Mouse (Mus musculus) embryonic facial prominence, embryonic 10.5 days (tissue): ENCODE results near the gene Bnipl. TPM values are rescaled to one million over a fixed set of nuclear protein-coding genes. Genes with fewer than 3 reads are reported as not detected.

Experiments
- DNase-seq: peaks from one replicate; pipeline ENCODE4 v3.0.0-alpha.2; 2017; ENCODE audit warnings: low spot score
- H3K27ac ChIP-seq: fragments of 300-500 bp; sonication (generic); replicated peaks from 2 replicates; pipeline ENCODE4 v1.5.1; 2016; ENCODE audit warnings: mild to moderate bottlenecking
- H3K27me3 ChIP-seq: fragments of 300-500 bp; sonication (generic); replicated peaks from 2 replicates; pipeline ENCODE4 v1.6.1; 2016; ENCODE audit warnings: low read depth, mild to moderate bottlenecking; ENCODE audit not compliant: poor library complexity, severe bottlenecking
- H3K36me3 ChIP-seq: fragments of 300-500 bp; sonication (generic); replicated peaks from 2 replicates; pipeline ENCODE4 v1.6.1; 2016; ENCODE audit warnings: mild to moderate bottlenecking, moderate library complexity
- H3K4me1 ChIP-seq: fragments of 300-500 bp; sonication (generic); 2 replicates; pipeline ENCODE4 v1.6.1; 2016
- H3K4me3 ChIP-seq: fragments of 300-500 bp; sonication (generic); 2 replicates; pipeline ENCODE4 v1.5.1; 2016; ENCODE audit warnings: mild to moderate bottlenecking, moderate library complexity
- H3K9me3 ChIP-seq: fragments of 300-500 bp; sonication (generic); 2 replicates; pipeline ENCODE4 v1.6.1; 2016; ENCODE audit warnings: mild to moderate bottlenecking
- WGBS: fragments of 180-500 bp; shearing (Covaris S2); methylation state at CpG from one replicate; pipeline ENCODE4 v1.1.7; 2016; 5-methylcytosine and 5-hydroxymethylcytosine counted together
- polyA plus RNA-seq: library from polyadenylated mRNA; unstranded; fragments of >200 nt; fragmentation: Nextera tagmentation; extraction: Ambion mirVana; gene quantifications from 2 replicates; pipeline ENCODE4 v1.2.1, GENCODE M21; 2016

The Bnipl gene
- polyA plus RNA-seq, 1 experiment from 2014 or later: 2.0 TPM

- DNase-seq: no peak
- H3K9me3 ChIP-seq: no peaks in the 10 kb centered on the region
- peaks cover 18% of the 10 kb centered on the region for H3K36me3 ChIP-seq
- H3K4me3 ChIP-seq: no peak overlapping the region
- WGBS: 93% methylated on average over 4 of the region's 4 CpGs
- H3K27me3 ChIP-seq: no peaks in the 10 kb centered on the region
- no peak overlapping the region for H3K27ac ChIP-seq
- H3K4me1 ChIP-seq: no peaks in the 10 kb centered on the region
Observed at GRCm38 (mm10) chr3:95274453-95274852, 23.5 kb upstream of the Bnipl start.

DNA sequence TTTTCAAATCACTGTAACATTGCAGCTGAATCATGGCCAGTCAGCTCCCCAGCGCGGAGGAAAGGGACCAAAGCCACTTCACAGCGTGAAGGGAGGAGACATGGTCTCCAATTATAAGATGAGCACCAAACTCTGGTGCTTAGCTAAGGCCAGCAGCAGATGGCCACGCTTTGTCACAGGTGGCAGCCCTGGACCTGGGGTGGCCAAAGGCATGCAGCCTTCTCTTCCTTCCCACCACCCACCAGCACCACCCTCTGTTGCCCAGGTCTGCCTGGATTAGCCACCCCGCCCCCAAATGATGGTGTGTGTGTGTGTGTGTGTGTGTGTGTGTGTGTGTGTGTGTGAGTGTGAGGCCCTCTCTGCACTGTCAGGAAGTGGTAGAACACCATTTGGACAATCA is 22.5 kb upstream of the Bnipl start:
- WGBS: 90% methylated on average over 5 of the region's 5 CpGs
- no peak overlapping the region for H3K4me3 ChIP-seq
- no peaks in the 10 kb centered on the region for H3K9me3 ChIP-seq
- H3K27ac ChIP-seq: no peak overlapping the region
- no peaks in the 10 kb centered on the region for H3K27me3 ChIP-seq
- no peak for DNase-seq
- peaks cover 25% of the 10 kb centered on the region for H3K36me3 ChIP-seq
- H3K4me1 ChIP-seq: no peaks in the 10 kb centered on the region

GRCm38 (mm10) chr3:95270766-95271364 is 19.9 kb upstream of the Bnipl start:
- H3K4me1 ChIP-seq: no peaks in the 10 kb centered on the region
- H3K27ac ChIP-seq: no peak overlapping the region
- WGBS: 86% methylated on average over 12 of the region's 12 CpGs
- H3K9me3 ChIP-seq: no peaks in the 10 kb centered on the region
- H3K4me3 ChIP-seq: no peak overlapping the region
- no peaks in the 10 kb centered on the region for H3K27me3 ChIP-seq
- peaks cover 50% of the 10 kb centered on the region for H3K36me3 ChIP-seq
- no peak for DNase-seq

DNA sequence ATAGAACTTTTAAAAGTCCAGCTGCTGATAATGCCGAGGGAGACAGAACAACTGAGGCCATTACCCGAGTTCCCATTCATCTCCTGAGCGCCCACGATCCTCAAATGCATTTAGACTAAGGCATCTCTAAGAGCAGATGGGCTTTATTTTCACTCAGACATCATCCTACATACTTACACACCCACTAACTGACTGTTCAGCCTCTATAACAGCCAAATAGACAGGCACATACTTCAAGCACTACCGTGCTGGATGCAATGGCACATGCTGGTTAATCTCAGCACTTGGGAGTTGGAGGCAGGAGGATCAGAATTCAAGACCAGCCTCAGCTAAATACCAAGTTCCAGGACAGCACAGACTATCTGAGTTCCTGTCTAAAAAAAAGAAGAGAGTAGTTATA is 18.8 kb upstream of the Bnipl start:
- Histone ChIP-seq H3K9me3 (no peaks in the 10 kb centered on the region), H3K4me1 (no peaks in the 10 kb centered on the region), H3K27me3 (no peaks in the 10 kb centered on the region), H3K4me3 (no peak overlapping the region), H3K27ac (no peak overlapping the region), H3K36me3 (peaks cover 52% of the 10 kb centered on the region)
- no peak for DNase-seq
- WGBS: 93% methylated on average over 5 of the region's 5 CpGs

GRCm38 (mm10) chr3:95267855-95268254 is 16.9 kb upstream of the Bnipl start:
- DNase-seq: no peak
- Histone ChIP-seq H3K36me3 (peaks cover 65% of the 10 kb centered on the region), H3K27ac (no peak overlapping the region)

GRCm38 (mm10) chr3:95266052-95266451 is 15.1 kb upstream of the Bnipl start:
- H3K4me1 ChIP-seq: peaks cover 6% of the 10 kb centered on the region
- no peaks in the 10 kb centered on the region for H3K9me3 ChIP-seq
- H3K27ac ChIP-seq: no peak overlapping the region
- no peaks in the 10 kb centered on the region for H3K27me3 ChIP-seq
- WGBS: 93% methylated on average over 3 of the region's 3 CpGs
- H3K4me3 ChIP-seq: no peak overlapping the region
- H3K36me3 ChIP-seq: peaks cover 83% of the 10 kb centered on the region
- DNase-seq: no peak

More at GRCm38 (mm10) chr3:95267855-95268254, 16.9 kb upstream of the Bnipl start:
- no peak overlapping the region for H3K4me3 ChIP-seq
- H3K9me3 ChIP-seq: no peaks in the 10 kb centered on the region
- peaks cover 6% of the 10 kb centered on the region for H3K4me1 ChIP-seq
- H3K27me3 ChIP-seq: no peaks in the 10 kb centered on the region

DNA sequence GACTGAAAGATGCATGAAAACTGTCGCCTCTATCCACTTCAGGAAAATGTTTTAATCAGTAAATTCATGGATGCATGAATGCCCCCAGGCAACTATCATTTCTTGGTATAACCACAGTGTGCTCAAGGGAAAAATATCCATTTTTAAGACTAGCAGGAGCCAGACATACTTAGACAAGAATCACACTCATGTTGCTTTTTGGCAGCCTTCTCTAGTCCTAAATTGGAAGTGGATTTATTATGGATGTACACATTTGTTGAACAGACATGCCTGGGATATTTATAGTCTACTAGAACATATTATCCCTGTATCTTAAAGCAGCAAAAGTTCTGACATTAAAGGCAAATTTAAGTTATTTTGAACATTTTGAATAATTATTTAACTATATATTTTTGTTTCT is 13.7 kb upstream of the Bnipl start:
- WGBS: 86% methylated on average over 1 of the region's 1 CpGs
- Histone ChIP-seq H3K4me1 (peaks cover 6% of the 10 kb centered on the region), H3K27me3 (no peaks in the 10 kb centered on the region), H3K27ac (no peak overlapping the region), H3K9me3 (no peaks in the 10 kb centered on the region), H3K4me3 (no peak overlapping the region), H3K36me3 (peaks cover 94% of the 10 kb centered on the region)
- DNase-seq: no peak

- peaks cover 94% of the 10 kb centered on the region for H3K36me3 ChIP-seq
- H3K9me3 ChIP-seq: no peaks in the 10 kb centered on the region
- peak overlapping the region; percentile 11; the same call in 1 of the 2 replicates for H3K4me3 ChIP-seq
- no peak overlapping the region for H3K27ac ChIP-seq
- peak; percentile 79 for DNase-seq
- WGBS: 41% methylated on average over 11 of the region's 11 CpGs
- H3K4me1 ChIP-seq: peaks cover 6% of the 10 kb centered on the region
- H3K27me3 ChIP-seq: no peaks in the 10 kb centered on the region
Observed at GRCm38 (mm10) chr3:95263089-95263739, 12.2 kb upstream of the Bnipl start.

- peaks cover 6% of the 10 kb centered on the region for H3K4me1 ChIP-seq
- no peak overlapping the region for H3K4me3 ChIP-seq
- DNase-seq: no peak
- 93% methylated on average over 4 of the region's 4 CpGs for WGBS
- H3K9me3 ChIP-seq: no peaks in the 10 kb centered on the region
- no peaks in the 10 kb centered on the region for H3K27me3 ChIP-seq
- H3K36me3 ChIP-seq: peaks cover 94% of the 10 kb centered on the region
- no peak overlapping the region for H3K27ac ChIP-seq
Observed at GRCm38 (mm10) chr3:95261975-95262374, 11.0 kb upstream of the Bnipl start.

DNA sequence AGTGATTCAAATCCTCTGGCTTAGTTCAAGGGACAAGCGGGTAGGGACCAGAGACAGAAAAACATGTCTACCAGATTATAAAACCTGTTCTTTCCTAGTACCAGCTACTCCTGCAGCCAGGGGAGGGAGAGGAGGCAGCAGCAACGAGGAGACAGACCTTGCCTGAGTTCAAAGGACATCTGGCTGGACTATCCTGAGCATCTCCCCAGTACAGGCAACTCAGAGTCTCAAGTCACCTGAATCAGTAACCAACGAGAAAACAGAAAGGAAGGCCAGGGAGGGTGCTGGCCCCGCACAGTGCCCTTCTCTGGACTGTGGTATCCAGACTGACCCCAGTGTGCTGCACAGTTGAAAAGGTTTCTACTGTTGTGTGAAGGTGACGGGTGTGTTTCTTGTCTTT is 5.9 kb upstream of the Bnipl start:
- Histone ChIP-seq H3K27ac (no peak overlapping the region), H3K36me3 (peaks cover 95% of the 10 kb centered on the region), H3K4me1 (no peaks in the 10 kb centered on the region), H3K27me3 (no peaks in the 10 kb centered on the region), H3K4me3 (no peak overlapping the region), H3K9me3 (no peaks in the 10 kb centered on the region)
- DNase-seq: no peak
- WGBS: 93% methylated on average over 5 of the region's 5 CpGs

DNA sequence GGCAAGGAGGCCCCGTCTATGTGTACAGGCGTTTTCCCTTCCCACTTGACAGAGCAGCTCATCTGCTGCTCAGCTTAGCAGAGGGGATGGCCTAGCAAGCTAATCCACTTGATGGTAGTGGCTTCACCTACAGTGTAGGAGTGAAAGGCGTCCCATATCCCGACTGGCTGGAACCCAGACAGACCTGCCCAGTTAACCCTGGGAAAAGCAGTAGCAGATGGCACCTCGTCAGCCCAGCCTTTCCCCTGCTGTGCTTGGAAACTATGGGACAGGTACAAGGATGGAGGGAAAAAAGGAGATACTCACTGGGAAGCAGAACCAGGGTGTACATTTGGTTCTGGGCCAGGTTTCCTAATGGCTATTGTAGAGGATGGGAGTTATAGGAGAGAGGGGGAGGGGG is 632 bp downstream of the Bnipl start:
- 81% methylated on average over 5 of the region's 5 CpGs for WGBS
- Histone ChIP-seq H3K4me3 (no peak overlapping the region), H3K4me1 (peaks cover 8% of the 10 kb centered on the region), H3K36me3 (peaks cover 48% of the 10 kb centered on the region), H3K9me3 (no peaks in the 10 kb centered on the region), H3K27me3 (no peaks in the 10 kb centered on the region), H3K27ac (no peak overlapping the region)
- no peak for DNase-seq

DNA sequence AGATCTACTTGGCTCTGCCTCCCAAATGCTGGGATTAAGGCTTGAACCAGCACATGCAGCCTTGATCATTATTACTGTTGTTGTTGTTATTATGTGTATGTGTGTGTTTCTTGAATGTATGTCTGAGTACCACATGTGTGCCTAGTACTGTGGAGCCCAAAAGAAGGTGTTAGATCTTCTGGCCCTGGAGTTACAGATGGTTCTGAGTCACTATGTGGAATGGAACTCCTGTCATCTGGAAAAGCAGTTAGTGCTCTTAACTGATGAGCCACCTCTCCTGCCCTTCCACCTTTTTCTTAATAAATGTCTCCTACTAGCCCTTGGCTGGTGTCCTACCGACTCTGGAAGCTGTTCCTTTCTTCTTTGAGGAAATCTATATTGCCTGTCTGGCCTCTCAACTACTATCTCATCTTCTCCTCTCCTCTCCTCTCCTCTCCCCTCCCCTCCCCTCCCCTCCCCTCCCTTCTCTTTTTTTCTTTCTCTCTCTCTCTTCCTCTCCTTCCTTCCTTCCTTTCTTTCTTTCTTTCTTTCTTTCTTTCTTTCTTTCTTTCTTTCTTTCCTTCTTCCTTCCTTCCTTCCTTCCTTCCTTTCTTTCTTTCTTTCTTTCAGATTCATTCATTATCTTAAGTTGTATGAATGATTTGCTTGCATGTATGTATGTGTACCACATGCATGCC is 3.2 kb downstream of the Bnipl start:
- Histone ChIP-seq H3K36me3 (peaks cover 27% of the 10 kb centered on the region), H3K9me3 (no peaks in the 10 kb centered on the region), H3K4me3 (no peak overlapping the region), H3K27me3 (no peaks in the 10 kb centered on the region), H3K4me1 (peaks cover 8% of the 10 kb centered on the region), H3K27ac (no peak overlapping the region)
- WGBS: 86% methylated on average over 1 of the region's 1 CpGs
- no peak for DNase-seq
